Mouse (Mus musculus): ENCODE results near the gene Fank1. TPM values are rescaled to one million over a fixed set of nuclear protein-coding genes. Genes with fewer than 3 reads are reported as not detected.

Gene Fank1
- polyA plus RNA-seq, 1 experiment from 2014 or later = 1.5 TPM

GRCm38 (mm10) chr7:133775179-133775578 is 1.5 kb upstream of the Fank1 start:
- Histone ChIP-seq H3K9ac (no peak overlapping the region), H3K4me3 (no peak overlapping the region), H3K4me2 (peak overlapping the region; percentile 11; the same call in 1 of the 2 replicates), H3K27ac (no peak overlapping the region), H3K36me3 (no peaks in the 10 kb centered on the region), H3K27me3 (0 out of 2 replicates have a peak, but pooled peaks cover 3% of the 10 kb centered on the region), H3K4me1 (peaks cover 10% of the 10 kb centered on the region; the same call in 1 of the 2 replicates), H3K9me3 (no peaks in the 10 kb centered on the region)
- WGBS = 55% methylated on average over 5 of the region's 5 CpGs
- no peak for ATAC-seq (ENCODE audit: borderline replicate concordance, extremely low read depth, low FRiP score, low TSS enrichment)

DNA sequence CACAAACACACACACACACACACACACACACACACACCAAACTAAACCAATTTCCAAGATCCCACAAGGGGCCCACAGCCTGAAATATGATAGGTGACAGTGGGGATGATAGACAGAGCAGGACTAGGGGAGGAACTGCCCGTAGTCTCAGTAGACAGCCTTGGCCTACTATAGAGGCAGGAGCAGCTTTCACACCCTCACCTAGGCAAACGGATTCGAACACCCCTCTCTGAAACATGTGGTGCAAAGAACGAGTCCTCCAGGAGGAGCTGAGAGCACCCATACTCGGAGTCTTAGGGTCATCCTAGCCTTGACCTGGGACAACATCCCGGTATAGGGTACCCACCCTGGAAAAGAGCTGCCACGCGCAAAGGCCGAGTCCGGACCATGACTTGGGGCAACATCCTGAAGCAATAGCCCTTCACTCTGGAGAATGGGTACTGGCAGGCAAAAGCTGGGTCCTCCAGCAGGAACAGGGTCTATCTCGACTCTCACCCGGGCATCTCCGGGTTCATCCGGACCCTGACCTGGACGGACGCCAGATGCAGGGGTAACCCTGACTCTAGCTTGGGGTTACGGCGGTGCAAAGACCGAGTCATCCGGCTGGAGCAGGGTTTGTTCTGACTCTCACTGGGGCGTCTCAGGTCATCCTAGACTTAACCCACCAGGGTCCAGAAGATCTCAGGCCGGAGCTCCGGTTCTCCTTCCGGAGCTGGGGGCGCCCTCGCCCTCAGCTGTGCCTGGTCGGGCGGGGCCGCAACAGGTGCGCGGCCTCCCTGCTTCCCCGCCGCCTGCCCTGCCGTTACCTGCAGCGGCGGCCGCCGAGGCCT is 650 bp upstream of the Fank1 start:
- H3K9ac ChIP-seq = peak overlapping the region; percentile 63
- no peaks in the 10 kb centered on the region for H3K9me3 ChIP-seq
- no peaks in the 10 kb centered on the region for H3K36me3 ChIP-seq
- ATAC-seq (ENCODE audit: borderline replicate concordance, extremely low read depth, low FRiP score, low TSS enrichment) = no peak
- H3K27me3 ChIP-seq = 0 out of 2 replicates have a peak, but pooled peaks cover 3% of the 10 kb centered on the region
- peak overlapping the region; percentile 62 for H3K4me3 ChIP-seq
- H3K4me1 ChIP-seq = peaks cover 10% of the 10 kb centered on the region; the same call in 1 of the 2 replicates
- H3K4me2 ChIP-seq = peak overlapping the region; percentile 84
- H3K27ac ChIP-seq = no peak overlapping the region
- WGBS = 5% methylated on average over 36 of the region's 38 CpGs

GRCm38 (mm10) chr7:133781583-133781982 is 4.9 kb downstream of the Fank1 start:
- Histone ChIP-seq H3K4me2 (no peak overlapping the region), H3K4me1 (peaks cover 8% of the 10 kb centered on the region; the same call in 1 of the 2 replicates), H3K4me3 (no peak overlapping the region), H3K27ac (no peak overlapping the region), H3K36me3 (no peaks in the 10 kb centered on the region), H3K9ac (no peak overlapping the region), H3K9me3 (no peaks in the 10 kb centered on the region), H3K27me3 (no peaks in the 10 kb centered on the region)
- 34% methylated on average over 6 of the region's 6 CpGs for WGBS
- no peak for ATAC-seq (ENCODE audit: borderline replicate concordance, extremely low read depth, low FRiP score, low TSS enrichment)

DNA sequence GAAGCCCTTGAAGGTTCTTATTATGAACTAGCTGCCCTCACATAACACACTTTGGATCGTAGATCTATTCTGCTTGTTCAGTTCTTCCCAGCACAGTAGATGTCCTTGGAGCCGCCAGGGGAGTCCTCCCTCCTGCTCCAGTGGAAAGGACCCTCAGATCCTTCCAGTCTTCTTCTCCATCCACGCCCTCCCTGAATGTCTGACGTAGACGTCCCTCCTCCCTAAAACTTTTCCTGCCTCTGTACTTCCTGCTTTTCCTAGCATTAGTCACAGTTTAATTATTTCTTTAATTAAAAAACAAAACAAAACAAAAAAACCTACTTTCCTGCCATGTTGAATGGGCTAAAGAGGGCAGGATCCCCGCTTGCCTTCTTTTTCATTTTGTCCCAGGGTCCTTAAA is 5.3 kb downstream of the Fank1 start:
- Histone ChIP-seq H3K4me1 (peaks cover 8% of the 10 kb centered on the region; the same call in 1 of the 2 replicates), H3K36me3 (no peaks in the 10 kb centered on the region), H3K27me3 (no peaks in the 10 kb centered on the region), H3K9me3 (no peaks in the 10 kb centered on the region), H3K4me3 (no peak overlapping the region), H3K9ac (no peak overlapping the region), H3K27ac (no peak overlapping the region), H3K4me2 (no peak overlapping the region)
- no peak; the same call in 1 of the 2 replicates for ATAC-seq (ENCODE audit: borderline replicate concordance, extremely low read depth, low FRiP score, low TSS enrichment)
- WGBS = 56% methylated on average over 6 of the region's 6 CpGs

DNA sequence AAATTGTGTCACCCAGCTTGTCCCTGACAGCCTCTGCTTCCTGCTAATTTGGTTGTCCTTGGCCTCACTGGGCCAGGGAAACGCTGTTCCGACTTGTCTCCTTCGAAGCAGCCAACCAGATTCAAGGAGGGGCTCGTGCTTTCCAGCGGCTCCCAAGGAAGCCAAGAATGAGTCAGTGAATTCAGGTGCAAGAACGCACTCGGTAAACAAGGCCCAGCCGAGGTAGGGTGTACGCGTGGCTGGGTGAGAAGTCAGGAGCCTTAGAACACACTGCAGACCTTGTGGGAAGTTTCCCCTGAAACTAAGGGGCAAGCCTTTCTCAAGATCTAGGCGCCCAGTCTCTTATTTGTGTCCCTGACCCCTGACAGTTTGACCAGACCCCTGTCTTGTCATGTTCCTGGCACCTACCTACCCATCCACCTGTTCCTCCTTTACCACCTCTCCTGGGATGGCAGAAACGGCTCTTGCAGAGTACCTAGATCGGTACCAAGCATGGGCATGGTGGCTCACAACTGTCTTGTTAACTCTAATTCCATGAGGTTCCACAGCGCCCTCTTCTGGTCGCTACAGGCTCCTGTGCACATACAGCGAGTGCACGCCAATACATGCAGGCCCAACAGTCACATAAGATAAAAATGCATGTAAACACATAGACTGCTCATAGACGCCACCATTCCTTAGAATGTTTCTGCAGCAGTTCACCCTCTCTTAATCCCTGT is 6.2 kb downstream of the Fank1 start, which contains the start of gene Dhx32:
TSS of gene Dhx32 (minus strand) at position 10 of the 719 bp plus-strand sequence.
- Histone ChIP-seq H3K4me1 (peaks cover 8% of the 10 kb centered on the region; the same call in 1 of the 2 replicates), H3K9me3 (no peaks in the 10 kb centered on the region), H3K9ac (no peak within 1 kb of the TSS), H3K27me3 (no peaks in the 10 kb centered on the region), H3K4me3 (no peak within 1 kb of the TSS), H3K27ac (peak within 1 kb of the TSS; percentile 58), H3K36me3 (no peaks in the 10 kb centered on the region), H3K4me2 (peak within 1 kb of the TSS; percentile 22; the same call in 1 of the 2 replicates)
- peak; percentile 76; the same call in 1 of the 2 replicates for ATAC-seq (ENCODE audit: borderline replicate concordance, extremely low read depth, low FRiP score, low TSS enrichment)
- WGBS = 25% methylated on average over 18 of the region's 18 CpGs

GRCm38 (mm10) chr7:133787571-133787970 is 10.9 kb downstream of the Fank1 start:
- 82% methylated on average over 6 of the region's 6 CpGs for WGBS
- Histone ChIP-seq H3K4me2 (no peak overlapping the region), H3K4me1 (peaks cover 9% of the 10 kb centered on the region), H3K9me3 (no peaks in the 10 kb centered on the region), H3K27me3 (no peaks in the 10 kb centered on the region), H3K27ac (no peak overlapping the region), H3K36me3 (no peaks in the 10 kb centered on the region), H3K9ac (no peak overlapping the region), H3K4me3 (no peak overlapping the region)
- no peak for ATAC-seq (ENCODE audit: borderline replicate concordance, extremely low read depth, low FRiP score, low TSS enrichment)

- Histone ChIP-seq H3K4me1 (peaks cover 8% of the 10 kb centered on the region), H3K4me2 (no peak overlapping the region), H3K36me3 (no peaks in the 10 kb centered on the region), H3K9me3 (no peaks in the 10 kb centered on the region), H3K27ac (no peak overlapping the region), H3K4me3 (no peak overlapping the region), H3K9ac (no peak overlapping the region), H3K27me3 (no peaks in the 10 kb centered on the region)
- 65% methylated on average over 3 of the region's 3 CpGs for WGBS
- no peak for ATAC-seq (ENCODE audit: borderline replicate concordance, extremely low read depth, low FRiP score, low TSS enrichment)
Observed at GRCm38 (mm10) chr7:133788147-133788546, 11.5 kb downstream of the Fank1 start.

DNA sequence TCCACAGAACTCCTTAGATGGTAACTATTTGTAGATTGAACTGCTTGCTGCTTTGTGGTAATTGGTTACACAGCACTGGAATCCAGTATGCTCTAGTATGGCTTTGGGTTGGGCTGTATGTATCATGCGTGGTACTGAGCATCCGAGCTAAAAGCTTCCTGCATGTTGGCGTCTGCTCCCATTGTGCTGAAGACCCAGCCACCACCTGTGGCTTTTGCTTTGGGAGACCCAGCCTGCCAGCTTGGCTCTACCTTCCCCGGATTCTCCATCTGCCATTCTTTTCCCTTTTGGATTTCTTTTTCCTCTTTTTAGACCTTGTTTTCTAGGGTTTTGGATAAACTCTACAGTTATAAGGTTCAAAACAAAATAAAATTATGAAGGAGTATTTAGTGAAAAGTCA is 13.5 kb downstream of the Fank1 start:
- Histone ChIP-seq H3K36me3 (no peaks in the 10 kb centered on the region), H3K4me3 (no peak overlapping the region), H3K4me1 (peaks cover 20% of the 10 kb centered on the region), H3K9me3 (no peaks in the 10 kb centered on the region), H3K27ac (no peak overlapping the region), H3K4me2 (no peak overlapping the region), H3K27me3 (no peaks in the 10 kb centered on the region), H3K9ac (no peak overlapping the region)
- no peak for ATAC-seq (ENCODE audit: borderline replicate concordance, extremely low read depth, low FRiP score, low TSS enrichment)
- 89% methylated on average over 4 of the region's 4 CpGs for WGBS

DNA sequence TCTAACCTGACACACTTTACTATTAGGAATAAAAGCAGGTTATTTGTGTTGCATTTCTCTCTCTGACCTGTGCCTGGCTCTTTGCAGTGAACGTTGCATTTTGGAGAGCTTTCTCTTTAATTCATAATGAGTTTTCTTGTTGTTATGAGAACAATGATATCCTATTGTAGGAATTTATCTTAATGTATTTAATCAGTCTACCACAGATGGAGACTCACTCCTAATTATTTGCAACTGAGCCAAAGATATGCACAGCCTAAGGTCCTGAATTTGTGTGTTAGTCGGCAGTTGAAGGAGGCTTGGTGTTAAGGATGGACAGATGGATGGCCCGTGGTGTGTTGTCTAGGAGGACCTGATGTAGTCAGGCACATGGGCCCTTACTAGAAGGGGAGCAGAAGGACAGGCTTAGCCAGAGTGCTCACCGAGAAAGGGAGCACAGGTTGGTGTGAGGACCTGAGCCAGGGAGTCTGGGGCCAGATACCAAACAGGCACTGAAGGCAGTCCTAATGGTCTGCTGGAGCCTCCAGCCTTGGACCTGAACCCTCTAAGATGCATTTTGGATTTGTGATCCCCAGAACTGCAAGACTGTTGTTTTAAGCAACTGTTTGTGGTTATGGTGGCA is 14.1 kb downstream of the Fank1 start:
- ATAC-seq (ENCODE audit: borderline replicate concordance, extremely low read depth, low FRiP score, low TSS enrichment) = no peak
- Histone ChIP-seq H3K4me3 (no peak overlapping the region), H3K27ac (no peak overlapping the region), H3K9me3 (no peaks in the 10 kb centered on the region), H3K9ac (no peak overlapping the region), H3K36me3 (no peaks in the 10 kb centered on the region), H3K4me1 (peaks cover 20% of the 10 kb centered on the region), H3K4me2 (no peak overlapping the region), H3K27me3 (no peaks in the 10 kb centered on the region)
- 78% methylated on average over 4 of the region's 4 CpGs for WGBS

- Histone ChIP-seq H3K9me3 (no peaks in the 10 kb centered on the region), H3K27me3 (no peaks in the 10 kb centered on the region), H3K36me3 (no peaks in the 10 kb centered on the region), H3K9ac (no peak overlapping the region), H3K4me3 (no peak overlapping the region), H3K4me1 (peaks cover 20% of the 10 kb centered on the region), H3K4me2 (no peak overlapping the region), H3K27ac (no peak overlapping the region)
- 19% methylated on average over 1 of the region's 1 CpGs for WGBS
- no peak for ATAC-seq (ENCODE audit: borderline replicate concordance, extremely low read depth, low FRiP score, low TSS enrichment)
Observed at GRCm38 (mm10) chr7:133792771-133793170, 16.1 kb downstream of the Fank1 start.

DNA sequence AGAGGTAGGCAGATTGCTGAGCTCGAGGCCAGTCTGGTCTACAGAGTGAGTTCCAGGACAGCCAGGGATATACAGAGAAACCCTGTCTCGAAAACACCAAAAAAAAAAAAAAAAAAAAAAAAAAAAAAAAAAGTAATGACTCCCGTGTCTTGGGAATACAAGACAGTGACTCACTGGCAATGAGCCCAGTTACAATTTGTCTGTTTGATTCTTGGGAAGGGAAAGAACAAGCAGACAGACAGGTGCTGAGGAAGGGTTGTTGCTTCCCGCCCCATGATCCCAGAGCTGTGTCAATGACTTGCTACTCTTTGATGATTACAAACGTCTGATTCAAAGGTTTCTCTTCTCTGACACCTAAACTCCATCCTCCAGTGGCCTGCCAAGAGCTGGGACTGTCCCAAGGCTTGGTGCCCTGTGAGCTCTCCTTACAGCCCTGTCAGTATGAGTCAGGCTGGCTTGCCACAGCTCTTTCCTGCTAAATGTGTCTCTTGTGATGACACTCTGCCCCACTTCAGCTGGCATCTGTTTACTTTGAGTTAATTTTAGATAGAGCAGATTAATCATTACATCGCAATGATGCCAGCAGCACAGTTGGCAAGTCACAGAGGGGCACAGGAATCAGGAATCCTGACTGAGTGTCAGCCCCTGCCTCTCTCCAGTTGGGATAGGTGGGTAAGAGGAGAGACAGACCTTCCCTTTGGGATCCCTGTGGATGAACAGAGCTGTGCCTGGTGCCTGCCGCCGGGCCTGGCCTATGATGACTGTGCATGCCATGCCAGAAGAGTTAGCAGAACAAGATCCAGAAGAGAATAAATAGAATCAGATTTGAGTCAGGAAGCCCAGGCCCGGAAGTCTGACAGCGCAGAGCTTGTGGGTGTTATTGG is 16.8 kb downstream of the Fank1 start:
- H3K4me1 ChIP-seq = peaks cover 20% of the 10 kb centered on the region
- H3K9me3 ChIP-seq = no peaks in the 10 kb centered on the region
- 0 out of 2 replicates have a peak, but pooled peaks have one; percentile 44 for ATAC-seq (ENCODE audit: borderline replicate concordance, extremely low read depth, low FRiP score, low TSS enrichment)
- 36% methylated on average over 10 of the region's 10 CpGs for WGBS
- H3K36me3 ChIP-seq = no peaks in the 10 kb centered on the region
- no peak overlapping the region for H3K27ac ChIP-seq
- no peak overlapping the region for H3K9ac ChIP-seq
- H3K27me3 ChIP-seq = no peaks in the 10 kb centered on the region
- no peak overlapping the region for H3K4me3 ChIP-seq
- H3K4me2 ChIP-seq = no peak overlapping the region

Measured in lung, embryonic 15.5 days (tissue).